Mouse (Mus musculus) embryonic fibroblast, embryonic 13.5 days (primary cell): Measurements from ENCODE around the gene Zfp992.
"Not testable (repeated sequence)": the region's sequence is repeated elsewhere in the genome, so short reads cannot be mapped to it uniquely, and the experiment has no call there.

Experiments used
- CTCF ChIP-seq: IDR thresholded peaks from 2 replicates; pipeline ENCODE4 v1.5.1; 2011; ENCODE audit warnings: mild to moderate bottlenecking, control low read depth, low read length, moderate library complexity, borderline replicate concordance; ENCODE audit not compliant: insufficient read depth
- POLR2A ChIP-seq: IDR thresholded peaks from 2 replicates; pipeline ENCODE4 v1.6.1; 2011; ENCODE audit warnings: low read depth, mild to moderate bottlenecking, control low read depth, low read length, moderate library complexity

GRCm38 (mm10) chr4:146484676-146485075 lies 35.9 kb downstream of the Zfp992 start:
- not testable (repeated sequence) for TF ChIP-seq CTCF, POLR2A
